Mouse (Mus musculus): Measurements from ENCODE around the gene Herc1.

- TF ChIP-seq FLI1 (IDR thresholded peaks at IDR 0.05; ENCODE audit: low read length): no peak
- TF ChIP-seq GATA1 (IDR thresholded peaks at IDR 0.05; ENCODE audit: borderline replicate concordance, low read length): no peak
Measured at GRCm38 (mm10) chr9:66326879-66327278, 23.4 kb upstream of the Herc1 start.

Data from megakaryocyte, embryonic 14.5 days (primary cell).